Mouse (Mus musculus) adrenal gland, postnatal 4 days (tissue): ENCODE measurements at regions not wholly inside any gene's neighbourhood (a gene's known extent, or its start where the extent isn't known, plus 50 kb on each side); places are given as distances from the start of the nearest gene placed in this dataset.

Experiments used
- DNase-seq, 2 experiments: peaks; one replicate each; pipeline ENCODE4 v3.0.0; 2021 to 2022; ENCODE audit warnings: low spot score in 2 of 2, mixed read lengths in 2 of 2

DNA sequence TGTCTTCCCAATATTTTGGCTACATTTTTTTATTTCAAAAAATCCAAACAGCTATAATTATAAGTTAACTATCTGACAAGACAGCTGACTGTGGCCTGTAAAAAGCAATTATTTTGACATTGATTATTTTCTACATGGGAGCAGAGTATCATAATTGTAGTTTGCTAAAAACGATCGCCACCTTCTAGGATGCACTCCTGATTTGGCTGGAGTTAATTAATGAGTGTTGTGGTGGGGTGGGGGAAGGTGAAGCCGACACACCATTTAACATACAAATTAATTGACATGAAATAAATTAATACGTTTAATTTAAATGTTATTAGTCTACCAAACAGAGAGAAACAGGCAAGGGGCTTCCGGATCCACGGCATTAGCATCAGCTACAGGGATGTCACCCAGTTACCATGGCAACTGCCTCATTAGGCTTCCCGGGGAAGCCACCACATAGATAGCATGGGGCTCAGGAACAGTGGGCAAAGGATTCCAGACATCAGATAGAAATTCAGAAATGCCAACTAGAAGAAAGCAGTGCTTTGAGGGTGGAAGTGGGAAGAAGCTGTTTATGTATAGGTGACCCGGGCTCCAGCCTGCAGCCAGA is 255.9 kb downstream of the Prdm2 start:
- DNase-seq: no peak

DNA sequence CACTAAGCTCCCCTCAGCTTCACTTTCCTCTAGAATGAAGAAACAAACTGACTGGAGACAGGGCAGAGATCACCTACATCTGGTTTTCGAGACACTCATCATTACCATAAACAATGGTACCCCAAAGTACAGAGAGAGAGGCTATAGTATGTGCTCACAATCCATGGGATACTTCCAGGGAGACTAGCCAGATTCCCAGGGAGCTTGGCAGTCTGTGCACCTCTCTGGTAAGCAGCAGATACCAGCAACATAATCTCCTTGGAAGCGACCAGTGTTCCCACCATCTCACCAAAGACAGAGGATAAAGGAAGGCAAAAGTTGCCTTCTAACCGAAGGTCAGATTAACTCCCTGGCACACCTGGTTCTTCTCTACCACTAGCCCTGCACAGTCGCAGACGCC is 256.4 kb downstream of the Prdm2 start:
- no peak for DNase-seq

DNA sequence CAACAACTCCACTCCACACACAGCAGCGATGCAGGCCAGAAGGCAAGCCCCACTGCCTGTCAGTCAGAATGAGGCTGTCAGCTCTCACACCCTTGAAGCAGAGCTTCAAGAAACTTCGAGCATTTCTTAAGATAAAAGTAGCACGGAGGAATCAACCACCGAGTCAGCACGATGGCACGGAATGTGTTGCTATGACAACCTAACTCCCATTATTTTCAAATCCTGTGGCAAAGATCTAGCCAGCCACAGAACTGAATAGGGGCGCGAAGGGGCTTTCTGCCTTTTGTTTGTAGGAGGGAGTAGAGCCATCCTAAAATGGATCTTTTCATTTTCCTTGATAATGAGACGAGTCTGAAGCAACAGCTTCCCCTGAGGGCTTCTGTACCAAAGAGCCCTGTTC is 259.1 kb downstream of the Prdm2 start:
- no peak for DNase-seq

DNA sequence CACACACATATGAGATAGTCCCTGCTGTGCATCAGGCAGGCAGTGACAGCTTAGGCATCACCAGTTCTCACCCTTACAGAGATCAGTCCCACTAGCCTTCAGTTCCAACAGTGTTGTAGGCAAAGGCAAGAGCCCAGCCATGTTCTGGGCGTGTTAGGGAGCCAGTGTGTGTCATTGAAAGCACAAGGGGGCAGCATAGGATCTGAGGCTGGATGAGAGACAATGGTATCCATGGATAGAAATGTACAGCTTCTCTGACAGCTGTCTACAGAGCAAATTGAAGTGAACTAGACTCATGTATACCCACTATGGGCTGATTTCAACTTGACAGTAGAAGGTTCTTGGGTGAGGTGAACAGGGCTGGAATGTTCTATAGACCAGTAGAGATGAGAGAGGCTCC is 259.9 kb downstream of the Prdm2 start:
- DNase-seq: no peak

DNA sequence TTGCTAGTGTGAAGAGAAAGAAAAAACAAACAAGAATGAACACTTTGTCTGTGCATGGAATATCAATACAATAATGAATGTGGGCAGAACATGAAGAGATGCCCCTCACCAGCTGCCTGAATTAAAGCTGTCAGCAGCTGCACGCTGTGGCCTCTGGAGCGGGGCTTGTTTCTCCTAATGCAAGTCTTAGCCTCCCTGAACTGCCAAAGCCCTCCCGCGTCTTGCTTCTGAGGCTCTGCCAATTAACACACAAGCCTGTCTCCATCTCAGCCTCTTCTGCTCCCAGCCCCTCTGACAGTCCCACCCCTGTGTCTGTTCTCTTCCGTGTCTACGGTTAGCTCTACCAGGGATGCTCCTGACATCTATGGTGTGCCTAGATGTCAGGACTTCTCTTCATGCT is 265.1 kb downstream of the Prdm2 start:
- DNase-seq: no peak

DNA sequence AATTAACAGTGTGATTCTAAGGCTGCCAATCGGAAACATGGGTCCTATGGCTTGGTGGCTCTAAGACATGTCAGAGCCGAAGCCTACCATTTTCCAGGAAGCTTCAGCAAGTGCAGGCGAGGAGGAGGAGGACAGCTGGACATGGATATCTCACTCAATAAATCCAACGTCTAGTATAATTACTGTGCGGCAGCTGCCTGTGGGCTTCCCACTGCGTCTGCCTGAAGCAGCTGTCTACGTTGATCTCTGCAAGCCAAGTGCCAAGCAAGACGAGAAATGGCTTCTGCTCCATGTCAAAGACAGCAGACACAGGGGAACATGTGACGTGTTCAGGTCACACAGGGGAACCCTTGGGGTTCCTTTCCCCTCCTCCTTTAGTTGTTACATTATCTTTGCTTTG is 279.2 kb downstream of the Prdm2 start:
- no peak for DNase-seq

DNA sequence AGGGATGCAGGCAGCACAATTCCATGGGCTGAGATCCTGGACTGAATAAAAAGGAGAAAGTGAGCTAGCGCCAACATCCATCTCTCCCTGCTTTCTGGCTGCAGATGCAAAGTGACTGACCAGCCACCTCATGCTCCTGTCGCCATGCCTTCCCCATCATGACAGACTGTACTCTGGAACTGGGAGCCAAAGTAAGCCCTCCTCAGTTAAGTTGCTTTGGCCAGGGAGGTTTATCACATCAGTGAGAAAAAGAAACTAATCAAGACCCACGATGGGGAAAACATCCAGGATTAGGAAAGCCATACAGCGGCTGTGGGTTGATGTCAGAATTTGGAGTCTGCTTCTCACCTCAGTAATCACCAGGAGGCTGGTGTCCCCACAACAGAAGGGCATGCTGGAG is 283.6 kb downstream of the Prdm2 start:
- DNase-seq: no peak

DNA sequence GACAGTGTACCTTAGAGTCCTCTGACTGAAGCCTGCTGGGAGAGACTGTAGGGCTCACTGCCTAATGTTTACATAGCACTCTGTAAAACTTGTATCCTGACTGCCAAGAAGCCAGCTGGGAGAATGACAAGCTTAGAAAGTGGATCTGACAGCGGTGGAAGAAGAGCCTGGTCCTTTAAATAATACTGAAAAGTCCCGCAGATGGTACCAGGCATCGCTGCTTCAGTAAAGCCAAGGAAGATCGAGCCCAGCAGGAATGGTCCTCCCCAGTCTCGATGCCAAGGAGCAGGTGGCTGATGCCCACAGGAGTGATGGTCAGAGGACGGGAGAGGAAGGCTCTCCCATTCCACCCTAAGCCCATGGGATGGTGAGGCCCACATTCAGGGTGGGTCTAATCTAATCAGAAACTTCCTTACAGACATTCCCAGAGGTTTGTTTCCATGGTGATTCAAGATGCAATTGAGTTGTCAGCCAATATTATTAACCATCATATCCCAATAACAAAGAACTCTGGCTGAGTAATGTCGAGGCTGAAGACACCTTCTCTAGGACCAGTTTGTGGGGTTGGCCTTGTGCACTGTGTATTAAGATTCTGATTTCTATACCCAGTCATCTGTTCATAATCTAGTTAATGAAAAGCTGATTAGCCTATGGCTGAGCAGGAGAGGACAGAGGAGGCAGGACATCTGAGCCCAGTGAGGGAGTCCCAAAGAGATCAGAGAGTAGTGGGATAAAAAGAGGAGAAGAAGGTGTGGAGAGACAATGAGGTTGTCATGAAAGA is 285.3 kb downstream of the Prdm2 start:
- no peak for DNase-seq

DNA sequence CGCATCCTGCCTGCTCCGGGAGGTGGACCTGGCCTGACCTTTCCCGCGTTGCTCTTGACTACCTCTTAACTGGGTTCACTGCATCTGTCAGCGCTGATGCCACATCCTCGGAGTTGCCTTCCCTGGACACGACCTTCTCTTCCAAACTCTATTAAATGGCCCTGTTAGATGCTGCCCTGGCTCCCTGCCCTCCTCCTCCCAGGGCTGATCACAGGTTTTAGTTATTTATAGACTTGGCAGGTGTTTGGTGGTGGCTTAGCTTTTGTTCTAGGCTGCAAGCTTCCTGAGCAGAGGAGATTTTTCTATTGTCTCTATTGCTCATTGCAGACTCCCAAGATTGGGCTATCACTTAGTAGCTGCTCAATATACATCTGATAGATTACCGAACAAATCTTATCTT is 287.7 kb downstream of the Prdm2 start:
- no peak for DNase-seq

DNA sequence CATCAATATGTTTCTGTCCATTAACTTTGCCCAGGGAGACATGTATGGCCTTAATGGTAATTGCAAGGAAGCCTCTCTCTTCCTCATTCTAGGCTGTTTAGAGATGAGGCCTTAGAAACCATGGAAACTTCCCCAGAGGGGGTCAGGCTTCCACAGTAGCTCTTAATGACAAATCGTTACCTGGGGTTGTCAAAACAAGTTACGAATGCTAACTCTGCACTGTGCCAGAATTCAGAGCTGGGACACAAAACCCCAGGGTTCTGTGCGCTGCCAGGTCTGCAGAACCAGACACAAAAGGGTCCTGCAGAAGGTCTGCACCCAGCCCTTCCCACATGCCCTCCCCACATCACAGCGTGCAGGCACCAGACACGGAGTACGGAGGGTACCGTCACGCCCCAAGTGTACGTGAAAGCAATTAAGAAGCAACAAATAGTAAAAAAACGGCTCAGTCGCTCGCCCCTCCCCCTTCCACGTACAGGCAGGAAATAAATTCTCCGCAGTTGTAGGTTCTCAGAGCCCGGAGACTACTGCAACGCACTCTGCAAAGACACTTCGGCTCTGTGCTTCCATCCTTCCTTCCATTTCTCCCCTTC is 303.3 kb downstream of the Prdm2 start:
- no peak for DNase-seq

DNA sequence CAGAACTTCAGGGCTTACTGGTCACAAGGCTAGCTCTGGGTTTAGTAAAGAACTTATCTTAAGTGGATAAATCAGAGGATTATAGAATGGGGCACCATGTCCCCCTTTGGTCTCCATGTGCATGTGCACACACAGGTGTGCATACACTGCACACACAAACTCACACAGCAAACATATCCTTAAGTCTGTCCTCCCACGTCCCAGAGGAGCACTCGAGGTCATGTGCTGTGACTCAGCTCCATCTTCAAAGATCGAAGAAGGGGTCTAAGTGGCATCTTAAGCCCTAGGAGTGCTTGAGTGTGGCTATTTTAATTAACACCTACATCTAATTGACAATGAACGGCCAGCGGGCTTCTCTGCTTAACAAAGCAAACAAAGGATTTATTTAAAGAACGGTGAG is 304.0 kb downstream of the Prdm2 start:
- DNase-seq: no peak

DNA sequence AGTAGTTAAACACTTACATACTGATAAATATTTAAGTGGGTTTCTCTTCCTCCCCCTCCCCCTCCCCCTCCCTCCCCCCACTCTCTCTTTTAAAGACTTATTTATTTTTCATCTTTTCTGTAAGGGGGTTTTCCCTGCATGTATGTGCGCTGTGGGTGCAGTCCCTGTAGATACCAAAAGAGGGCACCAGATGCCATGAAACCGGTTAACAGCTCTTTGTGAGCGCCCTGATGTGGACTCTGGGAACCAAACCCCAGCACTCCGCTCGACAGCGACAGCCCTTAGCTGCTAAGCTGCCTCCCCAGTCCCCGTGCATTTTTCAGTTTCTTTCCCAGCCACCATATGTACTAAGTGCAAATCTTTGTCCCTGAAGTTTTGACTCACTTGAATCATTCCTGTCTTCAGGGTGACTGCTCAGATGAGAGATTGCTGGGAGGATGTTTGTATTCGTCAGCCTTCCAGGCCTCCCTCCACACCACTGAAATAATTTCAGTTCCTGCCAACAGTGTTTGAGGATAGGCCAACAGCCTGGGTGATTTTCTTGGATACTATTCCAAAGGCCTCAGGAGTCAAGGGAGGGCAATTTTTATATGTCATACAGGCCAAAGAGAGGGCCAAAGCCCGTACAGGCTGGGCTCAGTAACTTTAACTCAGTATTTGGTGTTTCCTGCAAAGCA is 309.3 kb downstream of the Prdm2 start:
- no peak for DNase-seq

DNA sequence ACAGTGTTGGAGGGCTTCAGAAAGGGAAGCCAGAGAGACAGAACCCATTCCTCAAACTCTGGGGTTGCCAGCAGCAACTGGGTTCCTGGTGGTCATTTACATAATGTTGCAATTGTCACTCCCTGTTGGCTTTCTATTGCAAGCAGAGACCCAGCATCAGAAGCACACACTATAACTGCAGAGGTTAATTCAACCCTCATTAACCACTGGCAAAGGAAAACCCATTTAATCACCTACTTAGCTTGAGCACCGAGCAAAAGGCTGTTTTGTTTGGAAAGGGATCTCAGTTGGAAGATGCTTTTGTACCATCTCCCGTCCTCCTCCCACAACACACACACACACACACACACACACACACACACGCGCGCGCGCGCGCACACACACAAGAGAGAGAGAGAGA is 312.0 kb downstream of the Prdm2 start:
- no peak for DNase-seq

DNA sequence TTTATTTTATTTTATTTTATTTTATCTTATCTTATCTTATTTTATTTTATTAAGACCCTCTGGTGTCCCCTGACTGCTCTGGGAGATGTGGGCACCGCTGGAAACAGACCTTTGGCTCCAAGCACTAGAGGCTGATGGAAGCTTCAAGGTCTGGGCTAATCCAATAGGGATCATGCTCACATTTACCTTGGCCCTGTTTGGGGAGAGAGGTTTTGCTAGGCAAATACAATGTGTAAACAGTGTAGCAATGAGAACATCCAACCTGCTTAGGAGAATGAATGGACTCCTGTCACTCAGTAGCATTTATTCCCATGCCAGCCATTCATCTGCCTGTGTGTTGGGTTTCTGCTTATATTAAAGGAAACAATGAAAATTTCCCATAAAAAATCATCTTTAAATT is 313.8 kb downstream of the Prdm2 start:
- DNase-seq: no peak

DNA sequence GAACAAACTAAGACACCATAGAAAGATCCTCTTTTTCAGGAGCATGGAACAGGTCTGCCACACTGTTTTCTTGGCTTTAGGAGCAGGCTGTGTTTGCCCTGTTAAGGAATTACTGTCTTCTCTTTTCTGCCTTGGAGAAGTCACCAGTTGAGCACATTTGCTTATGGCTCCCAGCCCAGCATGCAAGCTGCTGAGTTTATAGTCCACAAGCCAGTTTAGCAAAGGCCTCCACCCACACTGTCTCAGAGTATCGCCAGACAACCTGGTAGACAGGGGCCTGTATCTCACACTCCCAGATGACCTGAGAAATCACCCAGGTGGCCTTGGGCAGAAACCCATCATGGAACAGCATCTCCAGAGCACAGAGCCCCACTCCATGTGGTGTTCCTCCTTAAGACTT is 322.1 kb downstream of the Prdm2 start:
- DNase-seq: no peak

DNA sequence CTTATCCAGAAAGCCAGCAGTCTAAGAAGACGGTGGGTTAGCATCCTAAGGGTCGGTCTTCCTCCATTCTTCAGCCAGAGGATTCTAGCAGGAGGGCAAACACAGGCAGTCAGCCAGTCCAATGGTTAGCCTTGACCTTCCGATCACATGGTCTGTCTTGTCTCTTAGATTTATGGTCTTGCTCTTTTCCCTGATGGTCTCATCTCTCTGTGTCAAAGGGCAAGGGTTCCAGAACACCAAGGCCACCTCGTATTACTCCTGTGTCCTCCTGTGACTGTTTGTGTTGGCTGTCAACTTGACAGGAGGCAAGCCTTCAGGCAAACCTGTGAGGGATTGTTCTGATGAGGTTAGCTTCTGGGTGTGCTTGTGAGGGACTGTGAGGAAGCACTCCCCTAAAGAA is 323.9 kb downstream of the Prdm2 start:
- no peak for DNase-seq

DNA sequence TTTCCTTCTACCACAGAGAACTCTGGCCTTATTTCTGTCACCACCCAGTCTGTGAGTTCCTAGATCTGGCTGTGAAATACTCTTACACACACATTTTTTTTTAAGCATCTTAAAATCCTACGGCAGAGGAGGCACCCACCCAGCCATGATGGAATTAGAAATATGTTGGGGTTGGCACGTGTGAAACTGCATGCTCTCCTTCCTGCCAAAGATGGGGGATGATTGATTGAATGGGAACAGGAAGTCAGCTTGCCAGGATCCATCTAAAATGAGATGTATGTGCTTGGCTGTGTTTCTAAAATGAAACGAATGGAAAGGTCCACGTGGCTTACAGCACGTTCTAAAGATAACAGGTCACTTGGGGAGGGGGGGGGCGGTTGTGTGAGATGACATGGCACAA is 324.9 kb downstream of the Prdm2 start:
- DNase-seq: no peak

DNA sequence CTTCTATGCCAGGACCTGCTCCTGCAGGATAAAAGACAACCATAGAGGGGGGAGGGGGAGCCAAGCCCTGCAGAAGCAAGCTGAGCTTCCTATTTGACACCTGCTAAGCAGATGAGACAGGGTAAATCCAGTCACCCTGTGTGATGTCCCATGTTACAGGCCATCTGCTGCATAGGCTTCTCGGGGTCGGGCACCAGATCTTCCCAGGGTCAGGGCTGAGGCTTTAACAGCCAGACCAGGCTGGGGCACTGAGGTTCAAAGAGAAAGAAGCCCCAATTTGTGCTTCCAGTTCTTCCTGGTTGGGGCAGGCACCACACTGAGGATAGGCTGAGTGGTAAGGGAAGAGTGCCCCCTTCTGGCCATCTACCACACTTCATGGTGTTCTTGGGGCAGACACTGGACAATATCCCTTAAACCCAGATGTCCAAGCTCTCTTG is 332.5 kb downstream of the Prdm2 start:
- peak; percentile 37 to 45 for DNase-seq

DNA sequence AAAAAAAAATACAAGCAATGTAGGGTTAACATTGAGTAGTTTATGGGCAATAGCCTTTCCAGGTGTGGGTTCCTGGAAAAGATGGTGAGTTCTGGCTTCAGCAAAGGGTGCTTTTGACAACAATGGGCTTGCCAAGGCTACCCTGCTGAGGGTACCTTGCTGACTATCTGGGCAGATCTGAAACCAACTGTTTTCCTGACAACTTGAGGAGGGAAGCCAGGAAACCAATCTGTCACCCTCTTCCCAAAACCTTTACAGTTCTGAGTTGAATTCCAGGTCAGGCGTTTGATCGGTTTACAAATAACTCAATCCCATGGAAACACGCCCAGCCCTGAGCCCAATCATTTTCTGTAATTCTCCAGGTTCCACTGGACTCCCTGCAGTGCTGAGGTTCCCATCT is 336.6 kb downstream of the Prdm2 start:
- no peak for DNase-seq

DNA sequence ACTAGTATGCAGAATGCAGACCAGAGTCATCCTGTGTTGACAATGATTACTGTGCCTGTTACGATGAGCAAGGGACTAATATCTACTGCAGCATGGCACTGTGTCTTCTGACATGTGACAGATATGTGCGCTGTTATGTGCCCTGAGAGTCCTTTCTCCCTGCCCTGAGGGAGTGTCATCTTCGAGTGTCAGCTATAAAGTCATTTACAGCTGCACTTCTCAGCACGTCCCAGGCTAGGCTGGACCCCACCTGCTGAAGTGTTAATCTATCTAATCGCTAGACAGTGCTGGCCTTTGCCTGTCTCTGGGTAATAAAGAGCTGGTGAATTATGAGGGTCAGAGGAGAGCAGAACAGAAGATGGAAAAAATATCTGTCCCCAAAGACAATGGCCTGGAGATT is 337.7 kb downstream of the Prdm2 start:
- DNase-seq: no peak

DNA sequence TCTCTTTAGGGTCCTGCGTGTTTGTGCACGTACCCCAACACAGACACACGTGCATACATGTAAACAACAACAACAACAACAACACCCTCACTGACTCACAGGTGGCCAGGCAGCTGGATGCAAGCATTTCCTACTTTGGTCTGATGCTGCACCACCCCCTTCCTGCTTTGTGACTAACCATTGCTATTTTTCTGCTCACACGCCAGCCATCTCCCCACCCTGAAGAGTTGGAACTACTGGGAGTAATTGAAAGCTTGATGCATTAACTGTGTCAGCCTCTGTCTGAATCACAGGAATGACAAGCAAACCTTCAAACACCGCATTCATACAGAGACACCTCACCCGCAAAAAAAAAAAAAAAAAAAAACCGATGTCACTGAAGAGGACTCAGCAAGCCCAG is 346.5 kb downstream of the Prdm2 start:
- DNase-seq: no peak

DNA sequence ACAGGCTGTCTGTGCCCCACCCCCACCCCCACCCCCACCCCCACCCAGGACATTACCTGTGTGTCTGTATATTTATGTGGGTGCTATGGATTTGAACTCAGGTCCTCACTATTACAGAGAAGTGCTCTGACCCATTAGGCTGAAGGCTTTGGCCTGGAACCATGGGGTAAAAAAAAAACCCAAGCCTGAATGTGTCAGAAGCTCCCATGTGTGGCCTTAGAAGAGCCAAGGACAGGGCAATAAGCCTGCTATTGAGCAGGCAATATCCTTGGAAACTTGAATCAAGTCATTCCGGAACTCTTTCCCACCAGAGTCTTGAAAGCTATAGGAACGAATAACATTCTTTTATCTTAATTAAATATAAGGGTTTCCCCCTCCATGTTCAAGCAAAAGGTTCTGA is 347.2 kb downstream of the Prdm2 start:
- no peak for DNase-seq
